Mouse (Mus musculus) E14TG2a.4 (cell line): ENCODE data around the gene Olfr1217.

Source experiments
- CTCF ChIP-seq: conservative IDR thresholded peaks from 2 replicates; pipeline ENCODE4 v1.5.1; 2014; ENCODE audit warnings: low read length
- NANOG ChIP-seq: IDR thresholded peaks from 2 replicates; pipeline ENCODE4 v1.6.1; 2014; ENCODE audit warnings: borderline replicate concordance, low read length, mixed read lengths

DNA sequence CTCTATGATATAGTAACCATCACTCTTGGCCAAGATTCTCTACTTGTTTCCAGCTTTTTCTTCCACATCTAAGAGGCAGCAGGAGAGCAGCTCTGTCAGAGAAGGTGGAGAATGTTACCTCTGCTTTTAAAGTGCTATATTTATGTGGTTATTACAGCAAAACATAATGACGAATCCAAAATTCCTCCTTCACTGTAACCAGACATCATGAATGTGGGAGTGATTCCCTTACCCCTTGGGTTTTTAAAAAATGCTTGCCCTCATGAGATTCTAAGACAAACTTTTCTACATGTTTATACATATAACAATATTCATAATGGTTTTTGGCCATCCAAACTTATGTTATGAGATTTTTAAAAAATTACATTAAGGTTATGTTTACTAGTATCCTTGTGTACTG is 39.3 kb downstream of the Olfr1217 start, which contains the start of gene Olfr1214:
- TF ChIP-seq CTCF (no peak), NANOG (no peak)
